Mouse (Mus musculus) heart, embryonic 11.5 days (tissue): ENCODE results near the gene Akap2. TPM values are rescaled to one million over a fixed set of nuclear protein-coding genes. Genes with fewer than 3 reads are reported as not detected.

ENCODE experiments used
- ATAC-seq: fragments of 200-750 bp; cut with Nextera tagmentation; replicated peaks from 2 replicates; pipeline ENCODE4 v1.8.0; 2017; ENCODE audit warnings: moderate library complexity; ENCODE audit not compliant: insufficient number of reproducible peaks, low FRiP score, low TSS enrichment
- H3K27ac ChIP-seq: fragments of 300-500 bp; sonication (generic); 2 replicates; pipeline ENCODE4 v1.5.1; 2014; ENCODE audit warnings: mild to moderate bottlenecking, low read depth, low read length
- H3K27me3 ChIP-seq: fragments of 300-500 bp; sonication (generic); 2 replicates; pipeline ENCODE4 v1.6.1; 2014; ENCODE audit warnings: mild to moderate bottlenecking, low read length, mixed read lengths; ENCODE audit not compliant: control insufficient read depth, insufficient read depth
- H3K36me3 ChIP-seq: fragments of 300-500 bp; sonication (generic); 2 replicates; pipeline ENCODE4 v1.6.1; 2014; ENCODE audit warnings: mild to moderate bottlenecking, low read length, moderate library complexity, mixed read lengths; ENCODE audit not compliant: control insufficient read depth, insufficient read depth
- H3K4me1 ChIP-seq: fragments of 300-500 bp; sonication (generic); 2 replicates; pipeline ENCODE4 v1.6.1; 2014; ENCODE audit warnings: low read length; ENCODE audit not compliant: control insufficient read depth, insufficient read depth
- H3K4me2 ChIP-seq: fragments of 300-500 bp; sonication (generic); 2 replicates; pipeline ENCODE4 v1.6.1; 2014; ENCODE audit warnings: mild to moderate bottlenecking, moderate library complexity
- H3K4me3 ChIP-seq: fragments of 300-500 bp; sonication (generic); 2 replicates; pipeline ENCODE4 v1.5.1; 2014; ENCODE audit warnings: low read depth, low read length
- H3K9ac ChIP-seq: fragments of 300-500 bp; sonication (generic); 2 replicates; pipeline ENCODE4 v1.6.1; 2014; ENCODE audit warnings: mild to moderate bottlenecking, low read depth, low read length, moderate library complexity
- H3K9me3 ChIP-seq: fragments of 300-500 bp; sonication (generic); replicated peaks from 2 replicates; pipeline ENCODE4 v1.6.1; 2016; ENCODE audit warnings: low read length; ENCODE audit not compliant: control insufficient read depth
- WGBS: fragments of 180-500 bp; shearing (Covaris S2); extraction: QIAGEN DNeasy Blood & Tissue Kit; methylation state at CpG from one replicate; pipeline ENCODE4 v1.1.7; 2014; ENCODE audit not compliant: insufficient replicate concordance; 5-methylcytosine and 5-hydroxymethylcytosine counted together
- polyA plus RNA-seq: library from polyadenylated mRNA; unstranded; fragments of >200 nt; fragmentation: Nextera tagmentation; extraction: Ambion mirVana; gene quantifications from 2 replicates; pipeline ENCODE4 v1.2.1, GENCODE M21; 2014

The Akap2 gene
- polyA plus RNA-seq, 1 experiment from 2014 or later: 45.9 TPM

- Histone ChIP-seq H3K27ac (no peak overlapping the region), H3K9ac (no peak overlapping the region), H3K4me1 (peaks cover 33% of the 10 kb centered on the region), H3K9me3 (no peaks in the 10 kb centered on the region), H3K4me3 (no peak overlapping the region), H3K4me2 (no peak overlapping the region), H3K36me3 (no peaks in the 10 kb centered on the region), H3K27me3 (no peaks in the 10 kb centered on the region)
- 19% methylated on average over 1 of the region's 1 CpGs for WGBS
- no peak for ATAC-seq
Observed at GRCm38 (mm10) chr4:57799297-57799696, 81.8 kb downstream of the Akap2 start.

DNA sequence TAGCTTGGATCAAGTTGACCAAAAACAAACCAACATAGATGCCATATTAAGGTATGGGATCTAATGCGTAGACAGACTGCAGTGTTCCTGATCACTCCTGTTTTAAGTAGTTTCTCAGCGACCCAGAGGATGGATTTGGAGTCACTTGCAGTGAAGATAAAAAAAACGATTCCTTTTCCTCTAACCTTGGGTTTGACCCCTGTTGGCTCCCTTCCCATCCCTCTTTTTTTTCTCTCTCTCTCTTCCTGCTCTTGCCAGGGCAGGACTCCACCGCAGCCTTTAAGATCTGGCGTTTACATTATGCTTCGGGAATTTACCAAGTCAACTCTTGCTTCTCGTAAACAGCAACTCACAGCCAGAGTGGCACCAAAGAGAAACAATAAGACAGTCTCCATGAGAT is 83.8 kb downstream of the Akap2 start:
- Histone ChIP-seq H3K4me1 (peaks cover 32% of the 10 kb centered on the region), H3K9ac (no peak overlapping the region), H3K4me3 (no peak overlapping the region), H3K9me3 (no peaks in the 10 kb centered on the region), H3K27ac (no peak overlapping the region), H3K4me2 (no peak overlapping the region), H3K36me3 (no peaks in the 10 kb centered on the region), H3K27me3 (no peaks in the 10 kb centered on the region)
- ATAC-seq: no peak
- 54% methylated on average over 7 of the region's 7 CpGs for WGBS

DNA sequence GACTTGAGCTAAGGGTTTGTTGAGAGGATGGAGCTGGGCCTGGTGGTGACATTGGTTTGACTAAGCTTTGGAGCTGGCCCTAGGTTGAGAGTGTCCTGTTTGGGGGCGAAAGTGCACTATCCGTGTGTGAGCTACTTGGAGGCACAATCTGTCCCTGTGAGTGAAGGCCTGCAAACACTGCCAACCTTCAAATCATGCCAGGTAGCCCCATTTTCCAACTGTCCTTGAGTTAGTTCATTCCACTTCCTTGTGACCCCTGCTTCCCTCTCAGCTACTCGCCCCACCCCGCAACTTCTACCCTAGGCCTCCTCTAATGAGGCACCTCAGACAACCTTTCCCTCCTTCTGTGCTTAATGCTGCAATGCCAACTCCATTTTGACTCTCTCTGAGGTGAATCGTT is 84.5 kb downstream of the Akap2 start:
- Histone ChIP-seq H3K27me3 (no peaks in the 10 kb centered on the region), H3K4me3 (no peak overlapping the region), H3K27ac (no peak overlapping the region), H3K36me3 (no peaks in the 10 kb centered on the region), H3K4me1 (peaks cover 32% of the 10 kb centered on the region), H3K9me3 (no peaks in the 10 kb centered on the region), H3K4me2 (no peak overlapping the region), H3K9ac (no peak overlapping the region)
- WGBS: 77% methylated on average over 5 of the region's 5 CpGs
- no peak for ATAC-seq

- no peak overlapping the region for H3K9ac ChIP-seq
- WGBS: 60% methylated on average over 3 of the region's 3 CpGs
Observed at GRCm38 (mm10) chr4:57802411-57802810, 85.0 kb downstream of the Akap2 start.

DNA sequence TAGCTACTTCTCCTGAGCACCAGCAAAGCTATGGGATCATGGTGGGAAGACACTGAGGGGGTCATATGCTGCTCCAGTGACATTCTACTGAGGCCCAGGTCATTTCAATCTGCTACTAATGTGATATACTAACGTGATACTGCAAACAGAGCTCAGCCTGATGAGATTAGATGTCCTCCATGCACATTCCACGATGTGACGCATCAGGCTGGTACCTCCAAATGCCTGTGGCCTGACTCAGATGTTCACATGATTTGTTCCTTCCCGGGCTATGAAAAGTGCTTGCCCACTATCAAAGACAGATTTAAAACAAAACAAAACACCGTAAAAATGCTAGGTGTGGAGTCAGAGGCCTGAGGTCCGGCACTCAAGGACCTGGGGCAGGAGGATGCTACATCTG is 87.4 kb downstream of the Akap2 start:
- Histone ChIP-seq H3K36me3 (no peaks in the 10 kb centered on the region), H3K9me3 (no peaks in the 10 kb centered on the region), H3K4me3 (no peak overlapping the region), H3K27me3 (no peaks in the 10 kb centered on the region), H3K4me1 (peaks cover 15% of the 10 kb centered on the region; the same call in 1 of the 2 replicates), H3K9ac (no peak overlapping the region), H3K4me2 (no peak overlapping the region), H3K27ac (no peak overlapping the region)
- WGBS: 51% methylated on average over 6 of the region's 6 CpGs
- ATAC-seq: no peak

More at GRCm38 (mm10) chr4:57802411-57802810, 85.0 kb downstream of the Akap2 start:
- Histone ChIP-seq H3K36me3 (no peaks in the 10 kb centered on the region), H3K4me2 (no peak overlapping the region), H3K9me3 (no peaks in the 10 kb centered on the region), H3K4me1 (peaks cover 31% of the 10 kb centered on the region), H3K4me3 (no peak overlapping the region), H3K27me3 (no peaks in the 10 kb centered on the region), H3K27ac (no peak overlapping the region)
- ATAC-seq: no peak

DNA sequence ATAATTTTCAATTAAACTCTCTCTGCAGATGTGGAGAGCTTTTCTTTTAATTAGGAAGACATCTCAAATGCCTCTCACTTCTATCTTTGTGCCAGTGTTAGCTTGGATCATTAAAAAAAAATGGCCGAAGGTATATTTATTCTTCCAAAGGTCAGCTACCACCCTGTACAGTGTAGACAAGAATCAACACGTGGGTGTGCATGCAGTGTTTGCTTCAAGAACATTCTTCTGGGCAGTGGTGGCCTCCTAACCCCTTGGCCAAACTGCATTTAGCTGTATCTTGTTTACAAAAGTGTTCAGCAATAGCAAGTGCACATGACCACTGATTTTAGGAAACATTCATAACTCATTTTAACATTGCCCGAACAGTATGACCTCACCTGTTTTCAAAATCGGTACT is 92.0 kb downstream of the Akap2 start:
- H3K9ac ChIP-seq: no peak overlapping the region
- H3K4me2 ChIP-seq: no peak overlapping the region
- H3K27ac ChIP-seq: no peak overlapping the region
- no peak for ATAC-seq
- H3K4me1 ChIP-seq: peaks cover 19% of the 10 kb centered on the region
- no peaks in the 10 kb centered on the region for H3K9me3 ChIP-seq
- no peaks in the 10 kb centered on the region for H3K27me3 ChIP-seq
- H3K4me3 ChIP-seq: no peak overlapping the region
- no peaks in the 10 kb centered on the region for H3K36me3 ChIP-seq
- 81% methylated on average over 4 of the region's 4 CpGs for WGBS

DNA sequence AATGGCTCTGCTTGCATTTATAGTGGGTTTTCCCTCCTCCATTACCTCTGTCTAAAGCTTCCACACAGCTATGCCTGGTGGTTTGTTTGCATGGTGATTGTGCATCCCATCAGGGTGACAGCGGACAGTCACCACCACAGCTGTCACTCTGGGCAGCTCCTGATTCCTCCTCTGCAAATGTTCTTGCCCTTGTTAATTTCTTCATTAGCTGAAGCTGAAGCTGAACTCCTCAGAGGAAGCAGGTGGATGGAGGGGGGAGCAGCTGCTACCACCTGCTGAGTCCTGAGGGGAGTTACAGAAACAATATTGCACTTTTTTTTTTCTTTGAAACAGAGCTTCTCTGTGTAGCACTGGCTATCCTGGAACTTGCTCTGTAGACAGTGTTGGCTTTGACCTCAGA is 94.6 kb downstream of the Akap2 start:
- Histone ChIP-seq H3K27ac (peak overlapping the region; percentile 87), H3K9ac (no peak overlapping the region), H3K4me3 (no peak overlapping the region), H3K9me3 (no peaks in the 10 kb centered on the region), H3K36me3 (no peaks in the 10 kb centered on the region), H3K27me3 (no peaks in the 10 kb centered on the region), H3K4me2 (no peak overlapping the region), H3K4me1 (peaks cover 16% of the 10 kb centered on the region)
- WGBS: 83% methylated on average over 1 of the region's 1 CpGs
- ATAC-seq: no peak

GRCm38 (mm10) chr4:57812916-57813575 is 95.6 kb downstream of the Akap2 start:
- no peak overlapping the region for H3K9ac ChIP-seq
- H3K9me3 ChIP-seq: no peaks in the 10 kb centered on the region
- peak overlapping the region; percentile 87 for H3K27ac ChIP-seq
- H3K4me1 ChIP-seq: peaks cover 16% of the 10 kb centered on the region
- no peaks in the 10 kb centered on the region for H3K36me3 ChIP-seq
- peak overlapping the region; percentile 4; the same call in 1 of the 2 replicates for H3K4me2 ChIP-seq
- no peaks in the 10 kb centered on the region for H3K27me3 ChIP-seq
- peak; percentile 73 for ATAC-seq
- no peak overlapping the region for H3K4me3 ChIP-seq
- 9% methylated on average over 7 of the region's 7 CpGs for WGBS

- no peak for ATAC-seq
- peak overlapping the region; percentile 4; the same call in 1 of the 2 replicates for H3K4me2 ChIP-seq
- 76% methylated on average over 4 of the region's 4 CpGs for WGBS
Observed at GRCm38 (mm10) chr4:57813576-57813945, 96.1 kb downstream of the Akap2 start.

More at GRCm38 (mm10) chr4:57813576-57813945, 96.1 kb downstream of the Akap2 start:
- peak overlapping the region; percentile 87 for H3K27ac ChIP-seq
- H3K9ac ChIP-seq: no peak overlapping the region
- H3K4me3 ChIP-seq: no peak overlapping the region
- no peaks in the 10 kb centered on the region for H3K36me3 ChIP-seq
- H3K9me3 ChIP-seq: no peaks in the 10 kb centered on the region
- no peaks in the 10 kb centered on the region for H3K27me3 ChIP-seq
- H3K4me1 ChIP-seq: peaks cover 16% of the 10 kb centered on the region
